Mouse (Mus musculus) heart, adult 2 months (tissue): Measurements from ENCODE around the gene Hspb3.

ENCODE experiments used
- CTCF ChIP-seq: fragments of 200-600 bp; IDR thresholded peaks from 2 replicates; pipeline ENCODE4 v1.8.1; 2022; ENCODE audit warnings: antibody characterized with exemption, mild to moderate bottlenecking, moderate library complexity
- EP300 ChIP-seq: fragments of 200-500 bp; IDR thresholded peaks from 2 replicates; pipeline ENCODE4 v1.6.1; 2011; ENCODE audit warnings: low read depth, low read length, control low read depth; ENCODE audit not compliant: insufficient read depth
- POLR2A ChIP-seq: fragments of 200-500 bp; IDR thresholded peaks from 2 replicates; pipeline ENCODE4 v1.6.1; 2011; ENCODE audit warnings: mild to moderate bottlenecking, low read depth, low read length, control low read depth; ENCODE audit not compliant: insufficient read depth

DNA sequence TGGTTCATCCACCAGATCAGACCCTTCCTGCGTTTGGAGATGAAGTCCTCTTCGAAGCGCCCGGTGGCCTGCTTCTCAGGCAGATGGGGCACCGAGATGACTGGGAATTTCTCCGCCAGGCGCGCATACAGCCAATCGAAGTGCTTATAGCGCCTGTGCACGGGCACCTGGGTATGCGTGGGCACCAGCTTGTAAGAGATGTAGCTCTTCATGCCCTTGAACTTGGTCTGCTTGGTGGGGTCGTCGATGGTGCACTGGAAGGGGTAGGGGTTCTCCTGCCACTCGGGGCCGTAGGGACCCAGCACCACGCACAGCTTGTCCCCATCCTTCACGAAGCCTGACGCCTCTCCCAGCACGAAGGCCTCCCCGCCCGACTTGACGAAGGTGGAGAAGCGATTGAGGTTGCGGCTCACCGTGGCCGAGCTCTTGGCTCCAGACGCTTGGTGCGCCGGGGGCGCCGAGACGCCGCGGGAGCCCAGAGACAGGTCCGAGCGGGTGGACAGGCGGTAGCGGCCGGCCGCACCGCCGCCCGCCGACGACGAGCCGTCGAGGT lies 46.1 kb downstream of the Hspb3 start:
- no peak for TF ChIP-seq CTCF
- no peak for TF ChIP-seq POLR2A
- no peak for TF ChIP-seq EP300
